Mouse (Mus musculus) cerebellum, postnatal 10 days (tissue): ENCODE measurements around the gene Pmis2.
A peak's percentile ranks its signal among the peaks of the same experiment; 100 is the strongest.

Experiments
- DNase-seq, 2 experiments: peaks; one replicate each; pipeline ENCODE4 v3.0.0; 2021; ENCODE audit warnings: mixed read lengths in 2 of 2

Gene Pmis2

DNA sequence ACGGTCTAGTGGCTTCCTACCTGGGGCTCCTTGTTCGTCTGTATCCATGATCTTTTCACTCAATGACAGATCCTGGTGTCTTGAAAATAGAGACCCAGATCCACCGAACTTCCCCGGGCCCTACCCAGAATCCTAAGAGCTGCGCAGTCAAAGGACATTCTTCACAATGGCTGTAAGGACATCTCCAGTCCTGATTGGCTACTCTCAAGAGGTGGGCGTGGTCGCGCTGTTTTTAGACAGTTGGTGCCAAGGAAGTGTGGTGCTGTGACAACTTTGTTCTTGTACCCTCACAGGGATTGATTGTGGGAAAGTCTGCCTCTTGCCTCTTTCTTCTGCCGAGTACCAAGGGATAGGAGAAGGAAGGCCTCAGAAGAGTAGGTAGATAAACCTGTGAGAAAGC, at the start of gene Pmis2:
Gene Pmis2 (minus strand): TSS at position 126 of the 400 bp plus-strand sequence.
- DNase-seq, result no peak

DNA sequence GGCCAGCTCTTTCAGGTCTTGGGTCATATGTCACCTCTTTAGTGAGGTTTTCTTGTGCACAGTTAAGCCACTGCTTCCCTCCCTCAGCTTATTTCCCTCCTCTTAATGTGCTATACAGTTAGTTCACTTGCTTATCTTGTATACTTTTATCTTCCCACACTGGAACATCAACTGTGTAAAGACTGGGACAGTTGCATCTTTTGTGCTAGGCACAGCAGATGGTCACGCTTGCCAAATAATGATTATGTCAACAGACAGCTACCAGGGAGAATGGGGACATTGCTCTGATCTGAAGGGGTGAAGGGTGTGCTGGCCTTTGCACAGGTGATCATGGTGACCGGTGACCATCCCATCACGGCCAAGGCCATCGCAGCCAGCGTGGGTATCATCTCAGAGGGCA, 48.3 kb upstream of the Pmis2 start:
- DNase-seq, result no peak

DNA sequence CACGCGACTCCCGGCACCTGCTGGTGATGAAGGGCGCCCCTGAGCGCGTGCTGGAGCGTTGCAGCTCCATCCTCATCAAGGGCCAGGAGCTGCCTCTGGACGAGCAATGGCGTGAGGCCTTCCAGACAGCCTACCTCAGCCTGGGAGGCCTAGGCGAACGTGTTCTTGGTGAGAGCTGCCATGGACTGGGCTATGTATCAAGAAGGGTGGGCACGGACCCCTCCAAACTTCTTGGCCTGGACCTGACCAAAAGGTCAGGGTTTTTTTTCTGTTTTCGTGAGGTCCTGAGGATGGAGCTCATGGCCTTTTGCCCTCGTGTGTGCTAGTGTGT, 46.3 kb upstream of the Pmis2 start:
- DNase-seq, result no peak

DNA sequence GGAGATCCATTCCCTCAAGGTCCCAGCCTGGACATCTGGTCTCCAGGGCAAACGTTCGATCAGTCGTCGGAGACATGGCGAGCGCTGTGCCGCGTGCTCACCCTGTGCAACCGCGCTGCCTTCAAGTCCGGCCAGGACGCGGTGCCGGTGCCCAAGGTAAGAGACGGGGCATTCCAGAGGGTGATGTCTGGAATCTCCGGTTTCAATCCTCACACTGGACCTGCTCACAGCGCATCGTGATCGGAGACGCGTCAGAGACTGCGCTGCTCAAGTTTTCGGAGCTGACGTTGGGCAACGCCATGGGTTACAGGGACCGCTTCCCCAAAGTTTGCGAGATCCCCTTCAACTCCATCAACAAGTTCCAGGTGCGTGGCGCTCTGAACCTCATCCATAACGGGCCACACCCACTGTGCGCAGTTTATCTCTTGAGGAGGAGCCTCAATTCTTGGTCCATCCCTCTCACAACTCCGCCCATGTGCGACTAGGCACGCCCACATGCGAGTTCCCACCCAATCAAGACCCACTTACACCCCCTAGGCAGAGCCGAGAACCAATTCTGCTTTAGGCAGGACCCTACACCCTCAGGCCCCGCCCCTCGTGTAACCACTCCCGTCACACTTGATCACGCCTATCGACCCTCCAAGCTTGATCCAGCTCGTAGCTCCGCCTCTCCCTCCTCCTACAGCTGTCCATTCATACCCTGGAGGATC, 45.8 kb upstream of the Pmis2 start:
- peak; percentile 67 to 82 for DNase-seq

DNA sequence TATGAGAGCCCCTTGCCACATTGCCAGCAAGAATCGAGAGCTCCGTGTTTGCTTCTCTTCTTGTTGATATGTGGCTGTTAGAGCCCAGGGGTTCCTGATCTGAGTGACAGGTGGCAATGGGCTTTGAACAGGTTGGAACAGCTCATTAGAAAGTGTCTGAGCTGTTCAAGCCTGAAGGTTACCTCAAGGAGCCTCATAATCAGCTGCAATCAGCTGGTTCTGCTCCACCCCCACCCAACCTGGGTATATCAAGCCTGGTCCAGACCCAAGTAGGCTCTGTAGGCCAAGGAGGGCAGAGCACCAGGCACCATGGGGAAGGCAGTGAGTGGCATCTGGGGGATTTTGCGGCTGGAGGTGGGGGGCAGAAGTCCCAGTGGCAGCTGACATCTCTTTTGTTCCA, 40.5 kb upstream of the Pmis2 start, which contains the start of gene Atp4a:
Gene Atp4a (plus strand): TSS at position 268 of the 400 bp plus-strand sequence.
- no peak for DNase-seq

DNA sequence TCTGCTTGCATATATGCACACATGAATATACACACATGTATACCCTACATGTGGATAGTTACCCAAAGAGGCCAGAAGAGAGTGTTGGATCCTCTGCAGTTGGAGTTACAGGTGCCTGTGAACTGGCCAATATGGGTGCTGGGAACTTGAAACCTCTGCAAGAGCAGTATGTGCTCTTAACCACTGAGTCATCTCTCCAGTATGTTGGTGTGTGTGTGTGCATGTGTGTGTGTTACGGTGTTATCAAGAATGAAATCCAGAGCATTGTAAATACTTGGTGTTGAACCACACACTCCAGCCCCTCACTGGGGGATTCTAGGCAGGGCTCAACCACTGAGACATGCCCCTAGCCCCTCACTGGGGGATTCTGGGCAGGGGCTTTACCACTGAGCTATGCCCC, 36.0 kb upstream of the Pmis2 start:
- DNase-seq, result no peak

DNA sequence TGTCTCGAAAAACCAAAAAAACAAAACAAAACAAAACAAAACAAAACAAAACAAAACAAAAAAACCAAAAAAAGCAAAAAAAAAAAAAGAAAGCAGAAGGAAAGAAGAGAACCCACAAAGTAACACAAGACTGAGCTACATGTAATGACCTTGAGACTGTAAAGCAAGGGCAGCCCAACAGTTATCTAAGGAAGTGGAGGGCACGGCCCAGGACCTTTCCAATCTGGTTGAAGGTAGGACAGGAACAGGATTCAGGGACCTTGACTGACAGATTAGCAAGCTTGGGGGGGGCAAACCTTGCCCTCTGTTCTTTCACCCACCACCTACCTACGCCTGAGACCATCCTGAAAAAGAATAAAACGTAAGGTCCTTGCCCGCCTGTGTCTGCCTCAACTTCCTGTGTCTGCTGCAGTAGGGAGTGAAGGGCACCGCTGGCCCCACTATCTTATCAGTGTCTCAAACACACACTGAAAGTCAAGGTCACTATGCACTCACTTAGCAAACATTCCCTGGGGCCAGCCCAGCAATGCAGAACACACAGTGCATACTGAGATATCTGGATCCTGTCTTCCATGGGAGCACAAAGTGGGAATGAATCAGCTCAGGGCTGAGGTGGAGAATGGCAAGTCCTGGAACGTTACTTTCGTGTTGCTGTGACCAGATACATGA, 34.9 kb upstream of the Pmis2 start:
- DNase-seq, result no peak

DNA sequence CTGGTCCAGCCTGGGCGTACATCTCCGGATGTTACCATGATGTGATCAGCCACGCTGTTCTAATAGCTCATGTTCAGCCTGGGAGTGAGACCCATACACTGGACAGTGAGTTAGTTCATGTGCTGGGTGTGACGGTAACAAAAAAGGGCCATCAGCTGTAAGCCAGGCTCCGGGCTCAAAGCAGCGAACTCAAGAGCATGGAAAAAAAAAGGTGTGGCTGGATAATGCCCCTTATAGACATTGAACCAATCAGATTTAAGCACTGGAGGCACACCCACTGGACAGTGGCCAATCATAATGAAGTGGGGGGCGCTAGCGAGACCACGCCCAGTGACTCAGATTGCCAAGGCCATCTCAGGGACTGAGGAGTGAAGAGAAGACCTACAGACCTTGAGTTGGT, 27.2 kb upstream of the Pmis2 start, which contains the start of gene 2200002J24Rik:
Gene 2200002J24Rik (plus strand): TSS at position 338 of the 400 bp plus-strand sequence.
- DNase-seq, result peak; percentile 43 to 44

DNA sequence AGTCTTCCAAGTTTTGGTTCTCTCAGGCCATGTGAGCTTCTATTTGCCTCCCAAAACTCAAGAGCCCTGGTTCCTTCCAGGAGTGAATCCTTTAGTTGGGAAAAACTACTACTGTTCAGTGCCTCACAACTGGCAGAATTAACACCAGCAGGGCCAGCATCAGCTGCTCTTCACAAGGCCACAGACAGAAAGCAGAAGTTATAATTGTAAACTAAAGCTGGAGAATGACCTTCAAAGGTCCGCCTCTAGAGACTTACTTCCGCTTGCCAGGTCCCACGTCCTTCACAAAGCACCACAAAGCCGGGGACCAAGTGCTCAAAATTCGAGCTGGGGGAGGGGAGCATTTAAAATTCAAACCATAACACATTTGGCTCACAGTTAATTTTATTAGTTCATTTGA, 26.7 kb upstream of the Pmis2 start:
- no peak for DNase-seq

DNA sequence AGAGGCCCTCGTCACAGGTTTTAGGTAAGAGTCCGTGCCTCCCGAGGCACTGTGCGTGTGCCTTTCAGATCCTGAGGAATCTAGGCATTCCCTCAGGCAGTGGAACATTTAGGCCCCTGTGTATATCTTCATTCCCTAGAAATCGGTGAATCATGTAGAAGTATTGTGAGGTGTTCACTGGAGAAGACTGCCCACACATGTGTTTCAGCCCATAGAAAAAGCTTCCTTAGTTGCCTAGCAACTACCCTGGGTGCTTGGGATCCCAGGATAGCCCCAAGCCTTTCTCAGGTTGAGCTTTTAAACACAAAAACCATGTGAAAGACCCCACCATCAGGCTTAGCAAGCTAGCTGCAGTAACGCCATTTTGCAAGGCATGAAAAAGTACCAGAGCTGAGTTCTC, 16.9 kb upstream of the Pmis2 start:
- DNase-seq, result no peak

DNA sequence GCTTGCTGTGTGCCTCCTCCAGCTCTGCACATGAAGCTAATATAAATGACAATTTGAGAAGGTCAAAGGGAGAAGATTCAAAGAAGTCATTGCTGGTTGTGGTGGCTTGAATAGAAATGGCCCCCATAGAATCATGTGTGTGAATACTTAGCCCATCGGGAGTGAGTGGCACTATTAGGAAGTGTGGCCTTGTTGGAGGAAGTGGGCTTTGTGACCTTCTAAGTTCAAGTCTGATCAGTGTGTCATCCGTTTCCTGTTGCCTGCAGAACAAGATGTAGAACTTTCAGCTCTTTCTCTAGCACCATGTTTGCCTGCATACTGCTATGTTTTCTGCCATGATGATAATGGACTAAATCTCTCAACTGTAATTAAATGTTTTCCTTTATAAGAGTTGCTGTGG, 12.0 kb upstream of the Pmis2 start:
- no peak for DNase-seq

DNA sequence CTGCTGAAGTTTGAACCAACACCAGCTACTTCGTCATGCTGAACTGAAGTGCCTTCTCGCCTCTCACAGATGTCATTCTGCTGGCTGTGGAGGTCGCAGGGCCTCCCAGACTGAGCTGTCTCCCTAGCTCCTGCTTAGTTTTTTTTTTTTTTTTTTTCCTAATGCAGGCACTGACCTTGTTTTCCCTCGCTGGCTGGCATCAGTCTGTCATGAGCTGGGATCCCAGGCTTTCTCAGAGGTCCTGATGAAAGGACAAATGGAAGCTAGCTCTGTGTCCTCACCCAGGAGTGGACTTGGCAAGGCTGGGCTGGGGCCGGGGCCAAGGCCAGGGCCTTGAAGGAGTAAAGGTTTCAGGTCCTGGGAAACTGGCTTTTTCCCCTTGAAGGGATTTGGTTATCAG, 10.5 kb upstream of the Pmis2 start:
- DNase-seq, result no peak

DNA sequence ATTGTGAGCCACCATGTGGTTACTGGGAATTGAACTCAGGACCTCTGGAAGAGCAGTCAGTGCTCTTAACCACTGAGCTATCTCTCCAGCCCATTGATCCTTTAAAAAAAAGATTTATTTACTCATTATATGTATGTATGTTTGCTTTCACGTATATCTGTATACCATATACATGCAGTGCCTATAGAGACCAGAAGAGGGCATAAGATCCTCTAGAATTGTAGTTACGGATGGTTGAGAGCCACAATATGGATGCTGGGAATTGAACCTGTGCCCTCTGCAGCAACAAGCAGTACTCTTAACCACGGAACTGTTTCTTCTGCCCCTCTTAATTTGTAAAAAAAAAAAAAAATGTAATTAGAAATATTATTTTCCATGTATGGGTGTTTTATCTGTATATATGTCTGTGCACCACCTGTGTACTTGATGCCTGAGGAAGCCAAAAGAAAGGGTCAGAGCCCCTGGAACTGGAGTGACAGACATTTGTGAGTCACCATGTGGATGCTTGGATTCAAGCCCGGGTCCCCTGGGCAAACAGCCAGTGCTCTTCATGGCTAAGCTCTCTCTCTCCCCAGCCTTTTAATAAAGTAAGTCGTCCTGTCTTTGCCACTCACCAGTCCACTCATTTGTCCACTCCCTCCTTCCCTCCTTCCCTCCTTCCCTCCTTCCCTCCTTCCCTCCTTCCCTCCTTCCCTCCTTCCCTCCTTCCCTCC, 7.0 kb upstream of the Pmis2 start:
- peak; percentile 86 to 89 for DNase-seq

DNA sequence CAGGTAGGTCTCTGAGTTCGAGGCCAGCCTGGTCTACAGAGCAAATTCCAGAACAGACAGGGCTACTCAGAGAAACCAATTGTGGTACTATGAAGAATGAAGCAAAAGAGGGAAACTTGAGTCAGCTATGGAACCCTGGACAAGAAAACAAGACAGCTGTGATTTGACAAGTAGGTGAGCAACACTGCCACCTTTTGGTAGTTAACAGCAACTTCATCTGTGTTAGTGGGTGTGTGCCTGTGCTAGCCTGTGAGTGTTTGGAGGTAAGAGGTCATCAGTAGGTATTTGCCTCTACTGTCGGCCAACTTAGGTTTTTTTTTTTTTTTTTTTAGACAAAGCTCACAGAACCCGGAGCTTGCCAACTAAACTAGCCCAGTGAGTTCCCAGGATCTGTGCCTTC, 2.2 kb downstream of the Pmis2 start:
- DNase-seq, result no peak

DNA sequence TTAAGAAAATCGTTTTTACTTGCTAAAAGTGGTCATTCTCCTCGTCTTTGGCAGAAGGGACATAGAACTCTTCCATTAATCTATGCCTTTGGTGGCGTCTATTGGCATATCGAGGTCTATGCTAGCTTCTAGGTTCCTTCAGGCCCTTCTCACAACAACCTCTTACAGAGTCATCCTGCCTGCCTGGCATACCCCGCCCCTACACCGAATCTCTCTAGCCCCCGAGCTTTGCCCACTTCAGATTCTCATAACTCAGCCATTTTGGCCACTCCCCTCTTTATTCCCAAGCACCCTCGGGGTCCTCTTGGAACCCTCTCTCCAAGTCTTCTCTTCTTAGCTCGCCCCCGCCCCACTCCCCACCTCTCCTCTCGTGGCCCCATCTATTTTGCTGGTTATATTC, 6.1 kb downstream of the Pmis2 start:
- DNase-seq, result peak; percentile 48 to 66

DNA sequence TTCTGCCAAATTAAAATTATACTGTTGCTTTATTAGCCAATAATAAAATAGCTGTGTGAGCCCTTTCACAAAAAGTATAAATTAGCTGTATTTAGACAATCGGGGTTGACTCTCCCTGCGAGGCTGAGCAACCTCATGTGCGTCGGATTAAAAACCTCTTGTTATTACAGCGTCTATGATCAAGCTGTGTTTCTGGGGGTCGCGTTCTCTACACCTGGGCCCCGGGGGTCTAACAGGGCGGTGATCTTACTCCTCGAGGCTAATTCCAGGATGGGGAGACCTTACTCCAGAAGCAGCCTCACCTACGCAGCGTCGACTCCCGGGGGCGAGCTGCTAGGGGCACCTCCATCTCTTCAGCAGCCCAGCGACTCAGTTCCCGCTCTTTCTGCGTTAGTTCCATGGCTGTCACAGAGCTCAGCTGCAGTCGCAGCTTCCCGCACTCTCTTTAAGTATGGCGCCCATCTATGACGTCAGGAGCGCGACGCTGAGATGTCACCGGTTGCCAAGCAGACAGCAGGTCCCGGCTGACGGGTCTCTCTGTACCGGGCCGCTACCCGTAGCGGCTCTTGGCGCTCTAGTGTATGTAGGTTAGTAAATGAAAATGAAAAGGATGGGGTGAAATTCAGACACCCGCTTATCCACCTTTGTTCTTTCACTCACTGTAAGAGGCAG, 6.7 kb downstream of the Pmis2 start, which contains the start of gene Haus5:
Gene Haus5 (minus strand): TSS at position 466 of the 672 bp plus-strand sequence.
- DNase-seq, result peak; percentile 96

DNA sequence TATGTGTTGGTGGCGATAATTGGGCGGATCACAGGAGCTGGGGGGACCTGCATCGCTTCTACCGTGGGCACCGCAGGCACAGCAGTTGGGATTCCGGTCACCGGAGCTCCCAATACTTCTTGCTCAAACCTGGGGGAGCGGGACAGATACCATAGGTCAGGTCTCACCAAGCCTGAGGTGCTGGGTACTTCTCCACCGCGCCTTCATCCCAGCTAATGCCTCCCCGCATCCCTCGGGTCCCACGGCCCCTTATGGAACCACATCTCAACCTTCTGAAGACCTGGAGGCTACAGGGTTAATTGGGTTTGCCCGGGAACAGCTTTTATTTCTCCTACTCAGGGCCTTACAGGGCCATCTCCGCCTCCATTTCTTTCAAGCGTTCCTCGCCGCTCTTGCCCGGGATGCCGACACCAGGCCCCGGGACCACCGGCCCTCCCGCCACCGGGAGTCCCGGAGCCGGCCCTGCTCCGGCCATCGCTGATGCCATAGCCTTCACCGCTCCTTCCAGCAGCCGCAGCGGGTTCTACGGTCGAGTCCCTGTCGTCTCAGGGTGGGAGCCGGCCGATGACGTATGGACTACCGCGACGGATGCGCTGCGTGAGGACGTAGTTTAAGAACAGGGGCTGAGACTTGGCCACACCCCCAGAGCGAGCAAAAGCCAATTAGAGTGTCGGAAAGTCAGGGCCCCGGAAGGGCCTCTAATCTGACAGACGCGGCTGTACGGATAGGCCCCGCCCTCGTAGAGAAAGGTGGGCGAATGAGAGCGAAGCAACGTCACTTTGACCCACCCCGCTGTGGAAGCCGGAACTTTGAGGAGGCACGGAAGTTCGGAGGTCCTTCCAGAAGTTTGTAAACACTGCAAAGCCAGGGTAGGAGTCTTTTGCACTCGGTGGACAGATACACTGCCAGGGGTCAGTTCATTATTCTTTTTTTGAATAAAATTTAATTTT, 21.5 kb downstream of the Pmis2 start, which contains the start of gene Rbm42:
Gene Rbm42 (minus strand): TSS at position 727 of the 950 bp plus-strand sequence.
- DNase-seq, result peak; percentile 99

DNA sequence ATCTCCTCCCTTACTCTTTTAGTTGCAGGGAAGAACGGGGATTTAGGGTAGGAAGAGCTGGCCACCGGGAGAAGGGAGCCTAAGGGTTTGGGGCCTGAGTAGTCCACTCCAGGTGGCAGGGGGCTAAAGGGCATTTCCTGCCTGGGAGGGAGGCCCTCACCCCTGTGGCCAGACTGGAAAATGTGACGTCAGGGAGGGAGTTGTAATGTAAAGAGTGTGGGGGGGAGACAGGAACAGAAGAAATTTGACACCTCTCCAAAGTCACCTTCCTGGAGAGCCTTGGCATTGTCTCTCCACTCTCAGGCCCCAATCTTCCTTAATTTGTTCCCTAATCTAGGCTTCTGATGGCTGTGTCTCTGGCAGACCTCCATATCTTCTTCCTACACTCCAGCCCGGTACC, 32.3 kb downstream of the Pmis2 start:
- DNase-seq, result no peak

DNA sequence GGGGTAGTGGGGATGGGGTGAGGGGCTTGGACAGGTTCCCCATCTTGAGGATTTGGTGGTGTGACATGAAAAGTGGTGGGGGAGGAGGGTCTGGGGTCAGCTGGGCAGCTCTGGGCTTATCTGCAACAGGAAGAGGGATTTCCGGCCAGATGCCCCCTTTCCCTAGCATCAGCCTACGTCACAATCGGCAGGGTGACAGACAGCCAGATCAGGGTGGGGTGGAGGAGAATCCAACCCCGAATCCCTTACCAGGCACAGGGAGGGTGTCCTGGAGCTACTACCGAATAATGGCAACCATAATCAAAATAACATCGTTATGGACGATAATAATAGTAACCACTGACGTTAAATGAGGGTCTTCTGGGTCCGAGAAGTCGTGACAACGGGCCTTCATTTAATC, 35.0 kb downstream of the Pmis2 start:
- DNase-seq, result no peak

DNA sequence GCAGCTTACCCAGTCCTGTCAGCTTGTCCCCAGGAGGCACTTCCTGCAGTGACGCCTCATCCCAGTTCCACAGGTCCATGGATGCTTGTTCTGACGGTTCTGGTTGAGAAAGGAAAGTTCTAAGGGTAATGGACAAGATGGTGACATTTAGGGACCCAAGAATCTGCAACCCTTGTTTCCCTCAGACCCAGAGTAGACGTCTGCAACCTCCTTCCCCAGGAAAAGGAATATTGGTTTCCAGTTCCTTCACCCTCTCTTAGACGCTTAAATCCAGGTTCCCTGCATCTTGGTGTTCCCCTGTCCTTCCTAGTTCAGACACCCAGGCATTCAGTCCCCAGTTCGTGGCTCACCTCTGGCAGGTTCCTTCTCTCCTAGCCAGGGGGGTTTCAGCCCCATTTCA, 35.7 kb downstream of the Pmis2 start, which contains the start of gene Etv2:
Gene Etv2 (minus strand): TSS at position 101 of the 400 bp plus-strand sequence.
- DNase-seq, result no peak

DNA sequence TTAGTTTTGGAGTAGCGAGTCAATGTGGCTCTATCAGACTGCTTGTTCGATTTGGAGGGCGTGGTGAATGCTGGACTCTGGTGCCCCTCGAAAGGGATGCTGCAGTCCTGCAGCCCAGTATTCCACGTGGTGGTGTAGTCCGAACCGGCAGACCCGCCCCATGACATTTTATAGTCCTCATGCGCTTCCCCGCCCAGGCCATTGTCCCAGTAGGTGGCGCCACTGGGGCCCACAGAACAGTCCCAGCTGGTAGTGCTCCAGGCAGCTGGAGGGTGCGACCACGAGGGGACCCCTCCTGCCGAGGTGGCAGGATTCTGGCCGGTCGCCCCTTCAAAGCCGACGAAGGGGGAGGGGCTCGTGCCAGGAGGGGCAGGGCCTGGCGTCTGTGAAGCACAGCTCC, 36.8 kb downstream of the Pmis2 start:
- peak; percentile 76 to 82 for DNase-seq
